Mouse (Mus musculus) heart, embryonic 12.5 days (tissue): ENCODE data around the gene Ston2. TPM values are rescaled to one million over a fixed set of nuclear protein-coding genes. Genes with fewer than 3 reads are reported as not detected.

ENCODE experiments used
- ATAC-seq: fragments of 200-750 bp; cut with Nextera tagmentation; 2 replicates; pipeline ENCODE4 v1.8.0; 2017; ENCODE audit warnings: moderate TSS enrichment, moderate library complexity; ENCODE audit not compliant: insufficient number of reproducible peaks, low FRiP score
- H3K27ac ChIP-seq: fragments of 300-500 bp; sonication (generic); 2 replicates; pipeline ENCODE4 v1.5.1; 2016; ENCODE audit warnings: mild to moderate bottlenecking, moderate library complexity; ENCODE audit not compliant: poor library complexity, severe bottlenecking
- H3K27me3 ChIP-seq: fragments of 300-500 bp; sonication (generic); replicated peaks from 2 replicates; pipeline ENCODE4 v1.6.1; 2016; ENCODE audit warnings: mild to moderate bottlenecking, moderate library complexity
- H3K36me3 ChIP-seq: fragments of 300-500 bp; sonication (generic); 2 replicates; pipeline ENCODE4 v1.6.1; 2016; ENCODE audit warnings: mild to moderate bottlenecking, moderate library complexity
- H3K4me1 ChIP-seq: fragments of 300-500 bp; sonication (generic); replicated peaks from 2 replicates; pipeline ENCODE4 v1.6.1; 2016; ENCODE audit warnings: mild to moderate bottlenecking
- H3K4me2 ChIP-seq: fragments of 300-500 bp; sonication (generic); 2 replicates; pipeline ENCODE4 v1.6.1; 2016; ENCODE audit warnings: mild to moderate bottlenecking, moderate library complexity
- H3K4me3 ChIP-seq: fragments of 300-500 bp; sonication (generic); 2 replicates; pipeline ENCODE4 v1.5.1; 2016; ENCODE audit warnings: mild to moderate bottlenecking
- H3K9ac ChIP-seq: fragments of 300-500 bp; sonication (generic); 2 replicates; pipeline ENCODE4 v1.6.1; 2016; ENCODE audit warnings: mild to moderate bottlenecking, moderate library complexity
- H3K9me3 ChIP-seq: fragments of 300-500 bp; sonication (generic); replicated peaks from 2 replicates; pipeline ENCODE4 v1.6.1; 2016; ENCODE audit warnings: mild to moderate bottlenecking, moderate library complexity
- WGBS: fragments of 180-500 bp; shearing (Covaris S2); methylation state at CpG from one replicate; pipeline ENCODE4 v1.1.7; 2016; 5-methylcytosine and 5-hydroxymethylcytosine counted together
- polyA plus RNA-seq: library from polyadenylated mRNA; unstranded; fragments of >200 nt; fragmentation: Nextera tagmentation; extraction: Ambion mirVana; gene quantifications from 2 replicates; pipeline ENCODE4 v1.2.1, GENCODE M21; 2016

Gene Ston2
- polyA plus RNA-seq, 1 experiment from 2014 or later = 4.9 TPM

GRCm38 (mm10) chr12:91768176-91768575 lies 20.0 kb downstream of the Ston2 start:
- Histone ChIP-seq H3K27me3 (peaks cover 60% of the 10 kb centered on the region), H3K9me3 (peaks cover 4% of the 10 kb centered on the region; the same call in 1 of the 2 replicates), H3K9ac (no peak overlapping the region), H3K4me1 (peaks cover 28% of the 10 kb centered on the region), H3K27ac (no peak overlapping the region), H3K4me3 (no peak overlapping the region), H3K36me3 (no peaks in the 10 kb centered on the region), H3K4me2 (no peak overlapping the region)
- WGBS = 86% methylated on average over 6 of the region's 6 CpGs
- no peak for ATAC-seq

GRCm38 (mm10) chr12:91766338-91767107 lies 21.7 kb downstream of the Ston2 start:
- Histone ChIP-seq H3K9ac (no peak overlapping the region), H3K27ac (no peak overlapping the region), H3K4me1 (peaks cover 28% of the 10 kb centered on the region), H3K9me3 (peaks cover 4% of the 10 kb centered on the region; the same call in 1 of the 2 replicates), H3K36me3 (no peaks in the 10 kb centered on the region), H3K27me3 (peaks cover 70% of the 10 kb centered on the region), H3K4me3 (no peak overlapping the region), H3K4me2 (peak overlapping the region; percentile 41)
- peak; percentile 72 for ATAC-seq
- WGBS = 47% methylated on average over 14 of the region's 14 CpGs

GRCm38 (mm10) chr12:91765504-91765903 lies 22.7 kb downstream of the Ston2 start:
- no peak overlapping the region for H3K9ac ChIP-seq
- 75% methylated on average over 13 of the region's 13 CpGs for WGBS
- H3K4me2 ChIP-seq = no peak overlapping the region
- peaks cover 62% of the 10 kb centered on the region for H3K27me3 ChIP-seq
- H3K27ac ChIP-seq = no peak overlapping the region
- H3K36me3 ChIP-seq = no peaks in the 10 kb centered on the region
- peaks cover 2% of the 10 kb centered on the region; the same call in 1 of the 2 replicates for H3K9me3 ChIP-seq
- H3K4me3 ChIP-seq = no peak overlapping the region
- peaks cover 28% of the 10 kb centered on the region for H3K4me1 ChIP-seq
- ATAC-seq = no peak

GRCm38 (mm10) chr12:91765054-91765453 lies 23.1 kb downstream of the Ston2 start:
- Histone ChIP-seq H3K27ac (no peak overlapping the region), H3K27me3 (peaks cover 57% of the 10 kb centered on the region), H3K4me1 (peaks cover 28% of the 10 kb centered on the region), H3K9me3 (no peaks in the 10 kb centered on the region; the same call in 1 of the 2 replicates), H3K36me3 (no peaks in the 10 kb centered on the region), H3K4me3 (no peak overlapping the region), H3K9ac (no peak overlapping the region), H3K4me2 (no peak overlapping the region)
- 32% methylated on average over 2 of the region's 2 CpGs for WGBS
- ATAC-seq = no peak

- Histone ChIP-seq H3K4me1 (peaks cover 28% of the 10 kb centered on the region), H3K36me3 (no peaks in the 10 kb centered on the region), H3K27ac (no peak overlapping the region), H3K27me3 (peaks cover 54% of the 10 kb centered on the region), H3K9ac (no peak overlapping the region), H3K4me3 (no peak overlapping the region), H3K9me3 (no peaks in the 10 kb centered on the region; the same call in 1 of the 2 replicates), H3K4me2 (no peak overlapping the region)
- ATAC-seq = no peak
- 63% methylated on average over 2 of the region's 2 CpGs for WGBS
Measured at GRCm38 (mm10) chr12:91764471-91764870, 23.7 kb downstream of the Ston2 start.

- WGBS = 80% methylated on average over 3 of the region's 3 CpGs
- H3K4me2 ChIP-seq = no peak overlapping the region
Measured at GRCm38 (mm10) chr12:91759836-91760235, 28.4 kb downstream of the Ston2 start.

GRCm38 (mm10) chr12:91757854-91758562 lies 30.2 kb downstream of the Ston2 start:
- peak; percentile 40; the same call in 1 of the 2 replicates for ATAC-seq
- H3K4me1 ChIP-seq = peaks cover 13% of the 10 kb centered on the region
- no peak overlapping the region for H3K9ac ChIP-seq
- no peak overlapping the region for H3K4me3 ChIP-seq
- no peak overlapping the region for H3K4me2 ChIP-seq
- no peak overlapping the region for H3K27ac ChIP-seq
- no peaks in the 10 kb centered on the region for H3K36me3 ChIP-seq
- H3K27me3 ChIP-seq = peaks cover 16% of the 10 kb centered on the region
- 64% methylated on average over 13 of the region's 13 CpGs for WGBS
- no peaks in the 10 kb centered on the region for H3K9me3 ChIP-seq

More at GRCm38 (mm10) chr12:91759836-91760235, 28.4 kb downstream of the Ston2 start:
- no peaks in the 10 kb centered on the region for H3K9me3 ChIP-seq
- H3K27ac ChIP-seq = no peak overlapping the region
- no peaks in the 10 kb centered on the region for H3K36me3 ChIP-seq
- no peak overlapping the region for H3K4me3 ChIP-seq
- H3K27me3 ChIP-seq = peaks cover 24% of the 10 kb centered on the region
- peaks cover 22% of the 10 kb centered on the region for H3K4me1 ChIP-seq
- H3K9ac ChIP-seq = no peak overlapping the region
- no peak for ATAC-seq

- H3K9me3 ChIP-seq = no peaks in the 10 kb centered on the region
- no peak overlapping the region for H3K4me3 ChIP-seq
- WGBS = 29% methylated on average over 5 of the region's 5 CpGs
- H3K27ac ChIP-seq = no peak overlapping the region
- H3K9ac ChIP-seq = no peak overlapping the region
- peaks cover 13% of the 10 kb centered on the region for H3K4me1 ChIP-seq
- no peak overlapping the region for H3K4me2 ChIP-seq
- H3K36me3 ChIP-seq = no peaks in the 10 kb centered on the region
- peak; percentile 63; the same call in 1 of the 2 replicates for ATAC-seq
- peaks cover 2% of the 10 kb centered on the region; the same call in 1 of the 2 replicates for H3K27me3 ChIP-seq
Measured at GRCm38 (mm10) chr12:91756562-91757166, 31.5 kb downstream of the Ston2 start.

- Histone ChIP-seq H3K9me3 (no peaks in the 10 kb centered on the region), H3K4me3 (no peak overlapping the region), H3K27me3 (no peaks in the 10 kb centered on the region), H3K4me2 (no peak overlapping the region), H3K9ac (no peak overlapping the region), H3K27ac (no peak overlapping the region), H3K4me1 (peaks cover 13% of the 10 kb centered on the region), H3K36me3 (no peaks in the 10 kb centered on the region)
- 83% methylated on average over 6 of the region's 6 CpGs for WGBS
- no peak for ATAC-seq
Measured at GRCm38 (mm10) chr12:91754606-91755005, 33.6 kb downstream of the Ston2 start.

- Histone ChIP-seq H3K4me1 (peaks cover 18% of the 10 kb centered on the region), H3K9ac (no peak overlapping the region), H3K4me2 (no peak overlapping the region), H3K27me3 (no peaks in the 10 kb centered on the region), H3K9me3 (no peaks in the 10 kb centered on the region), H3K36me3 (no peaks in the 10 kb centered on the region), H3K27ac (no peak overlapping the region), H3K4me3 (no peak overlapping the region)
- ATAC-seq = no peak
- 83% methylated on average over 5 of the region's 5 CpGs for WGBS
Measured at GRCm38 (mm10) chr12:91752711-91753110, 35.5 kb downstream of the Ston2 start.
